Mouse (Mus musculus): ENCODE data around the gene Defb33. TPM values are rescaled to one million over a fixed set of nuclear protein-coding genes. Genes with fewer than 3 reads are reported as not detected.

Gene Defb33
- polyA plus RNA-seq, 1 experiment from 2014 or later: not detected

Other genes with a start within 250 kb of the Defb33 start
- not detected in 2 replicates for gene Gm15056, start 10.0 kb downstream of the Defb33 start, polyA plus RNA-seq (2014; fragmentation: Nextera tagmentation; extraction: Ambion mirVana)
- gene Gm6040, start 29.4 kb downstream of the Defb33 start, polyA plus RNA-seq (2014; fragmentation: Nextera tagmentation; extraction: Ambion mirVana): not detected in 2 replicates
- not detected in 2 replicates for gene AY761185, start 52.0 kb downstream of the Defb33 start, polyA plus RNA-seq (2014; fragmentation: Nextera tagmentation; extraction: Ambion mirVana)
- not detected in 2 replicates for gene Defa21, start 132.9 kb downstream of the Defb33 start, polyA plus RNA-seq (2014; fragmentation: Nextera tagmentation; extraction: Ambion mirVana)
- not detected in 2 replicates for gene Defa23, start 162.4 kb downstream of the Defb33 start, polyA plus RNA-seq (2014; fragmentation: Nextera tagmentation; extraction: Ambion mirVana)
- gene Defa35, start 172.4 kb downstream of the Defb33 start, polyA plus RNA-seq (2014; fragmentation: Nextera tagmentation; extraction: Ambion mirVana): not detected in 2 replicates
- gene Defa25, start 191.8 kb downstream of the Defb33 start, polyA plus RNA-seq (2014; fragmentation: Nextera tagmentation; extraction: Ambion mirVana): not detected in 2 replicates
- gene Gm14851, start 203.4 kb downstream of the Defb33 start, polyA plus RNA-seq (2014; fragmentation: Nextera tagmentation; extraction: Ambion mirVana): not detected in 2 replicates
- not detected in 2 replicates for gene Defa30, start 242.0 kb downstream of the Defb33 start, polyA plus RNA-seq (2014; fragmentation: Nextera tagmentation; extraction: Ambion mirVana)

Data from embryonic facial prominence, embryonic 11.5 days (tissue).